Mouse (Mus musculus) heart, adult 11 months (tissue): ENCODE data around the gene Chst3.
"Not testable (repeated sequence)": the region's sequence is repeated elsewhere in the genome, so short reads cannot be mapped to it uniquely, and the experiment has no call there.

Source experiments
- DNase-seq: peaks from one replicate; pipeline ENCODE4 v3.0.0; 2022

Gene Chst3

GRCm38 (mm10) chr10:60151107-60151663 lies 67.9 kb downstream of the Chst3 start:
- no peak for DNase-seq

GRCm38 (mm10) chr10:60148087-60148486 lies 71.0 kb downstream of the Chst3 start:
- peak; percentile 95 for DNase-seq

- DNase-seq = peak; percentile 96
Observed at GRCm38 (mm10) chr10:60147510-60148047, 71.5 kb downstream of the Chst3 start.

- DNase-seq = no peak
Observed at GRCm38 (mm10) chr10:60141656-60142160, 77.4 kb downstream of the Chst3 start.

GRCm38 (mm10) chr10:60140751-60141150 lies 78.3 kb downstream of the Chst3 start:
- DNase-seq = no peak

- no peak for DNase-seq
Observed at GRCm38 (mm10) chr10:60138680-60139079, 80.4 kb downstream of the Chst3 start.

GRCm38 (mm10) chr10:60136935-60137334 lies 82.1 kb downstream of the Chst3 start:
- no peak for DNase-seq

- DNase-seq = not testable (repeated sequence)
Observed at GRCm38 (mm10) chr10:60136010-60136409, 83.0 kb downstream of the Chst3 start.

- DNase-seq = no peak
Observed at GRCm38 (mm10) chr10:60134201-60134600, 84.9 kb downstream of the Chst3 start.

GRCm38 (mm10) chr10:60133501-60133900 lies 85.6 kb downstream of the Chst3 start:
- DNase-seq = no peak
